ENCODE assay signal across 21 mouse cellular contexts in genomic region chrX:169034390-169034789, GRCm38 (mm10).
"Had no signal": no experiment of that assay in that cellular context is flagged by ENCODE, and none has a peak within 500 bp of the region (broad histone marks: within the 10 kb centered on the region; RNA-seq: fewer than 3 reads in every experiment).

No protein-coding gene starts in this region.

- DNase-seq: kidney, adult 18-20 months; kidney, adult 9 months; kidney, postnatal 14 days; kidney, postnatal 4 days; liver; lung, adult 18-20 months; lung, postnatal 10 days; lung, postnatal 36 days; right cerebral cortex, adult 18-20 months; thymus, postnatal 25 days had no signal

- ATAC-seq: intestine, embryonic 16.5 days; liver, embryonic 12.5 days; midbrain, embryonic 15.5 days had no signal

- H3K9ac ChIP-seq: limb, embryonic 13.5 days; liver, embryonic 12.5 days; liver, embryonic 15.5 days; lung, embryonic 15.5 days; midbrain, embryonic 12.5 days; midbrain, embryonic 15.5 days; neural tube, embryonic 13.5 days; stomach, embryonic 15.5 days had no signal

- H3K27ac ChIP-seq: limb, embryonic 10.5 days; limb, embryonic 13.5 days; liver, embryonic 12.5 days; liver, embryonic 15.5 days; lung, embryonic 15.5 days; midbrain, embryonic 12.5 days; midbrain, embryonic 15.5 days; neural tube, embryonic 13.5 days; stomach, embryonic 15.5 days had no signal

- H3K9me3 ChIP-seq: limb, embryonic 10.5 days; limb, embryonic 13.5 days; liver, embryonic 12.5 days; liver, embryonic 15.5 days; lung, embryonic 15.5 days; midbrain, embryonic 12.5 days; midbrain, embryonic 15.5 days; neural tube, embryonic 13.5 days; stomach, embryonic 15.5 days had no signal

- H3K4me3 ChIP-seq: limb, embryonic 10.5 days; limb, embryonic 13.5 days; liver, embryonic 12.5 days; liver, embryonic 15.5 days; lung, embryonic 15.5 days; midbrain, embryonic 12.5 days; midbrain, embryonic 15.5 days; myocyte; neural tube, embryonic 13.5 days; stomach, embryonic 15.5 days had no signal

- H3K4me1 ChIP-seq: limb, embryonic 10.5 days; limb, embryonic 13.5 days; midbrain, embryonic 12.5 days; midbrain, embryonic 15.5 days; neural tube, embryonic 13.5 days; stomach, embryonic 15.5 days had no signal

- H3K27me3 ChIP-seq: liver, embryonic 15.5 days; stomach, embryonic 15.5 days had no signal

- H3K4me2 ChIP-seq: limb, embryonic 13.5 days; liver, embryonic 12.5 days; liver, embryonic 15.5 days; lung, embryonic 15.5 days; midbrain, embryonic 12.5 days; midbrain, embryonic 15.5 days; neural tube, embryonic 13.5 days; stomach, embryonic 15.5 days had no signal

- H3K36me3 ChIP-seq: limb, embryonic 10.5 days; limb, embryonic 13.5 days; liver, embryonic 12.5 days; liver, embryonic 15.5 days; lung, embryonic 15.5 days; midbrain, embryonic 12.5 days; midbrain, embryonic 15.5 days; neural tube, embryonic 13.5 days; stomach, embryonic 15.5 days had no signal
